Mouse (Mus musculus) embryonic facial prominence, embryonic 15.5 days (tissue): Measurements from ENCODE around the gene Gm12800. TPM values are rescaled to one million over a fixed set of nuclear protein-coding genes. Genes with fewer than 3 reads are reported as not detected.
"Not testable (repeated sequence)": the region's sequence is repeated elsewhere in the genome, so short reads cannot be mapped to it uniquely, and the experiment has no call there.

Experiments used
- ATAC-seq: fragments of 200-750 bp; cut with Nextera tagmentation; 2 replicates; pipeline ENCODE4 v1.8.0; 2017; ENCODE audit warnings: low read depth, moderate TSS enrichment; ENCODE audit not compliant: insufficient number of reproducible peaks, low FRiP score, low TSS enrichment
- H3K27ac ChIP-seq: fragments of 300-500 bp; sonication (generic); replicated peaks from 2 replicates; pipeline ENCODE4 v1.5.1; 2015; ENCODE audit warnings: mild to moderate bottlenecking, inconsistent platforms
- H3K27me3 ChIP-seq: fragments of 300-500 bp; sonication (generic); 2 replicates; pipeline ENCODE4 v1.6.1; 2015; ENCODE audit warnings: inconsistent platforms
- H3K36me3 ChIP-seq: fragments of 300-500 bp; sonication (generic); 2 replicates; pipeline ENCODE4 v1.6.1; 2015; ENCODE audit warnings: mild to moderate bottlenecking, inconsistent platforms
- H3K4me1 ChIP-seq: fragments of 300-500 bp; sonication (generic); 2 replicates; pipeline ENCODE4 v1.6.1; 2015; ENCODE audit warnings: inconsistent platforms
- H3K4me2 ChIP-seq: fragments of 300-500 bp; sonication (generic); replicated peaks from 2 replicates; pipeline ENCODE4 v1.6.1; 2015; ENCODE audit warnings: mild to moderate bottlenecking, inconsistent platforms
- H3K4me3 ChIP-seq: fragments of 300-500 bp; sonication (generic); replicated peaks from 2 replicates; pipeline ENCODE4 v1.5.1; 2015; ENCODE audit warnings: mild to moderate bottlenecking, inconsistent platforms
- H3K9ac ChIP-seq: fragments of 300-500 bp; sonication (generic); 2 replicates; pipeline ENCODE4 v1.6.1; 2015; ENCODE audit warnings: inconsistent platforms
- H3K9me3 ChIP-seq: fragments of 300-500 bp; sonication (generic); replicated peaks from 2 replicates; pipeline ENCODE4 v1.6.1; 2016; ENCODE audit warnings: inconsistent platforms
- WGBS: fragments of 180-500 bp; shearing (Covaris S2); methylation state at CpG from one replicate; pipeline ENCODE4 v1.1.7; 2015; 5-methylcytosine and 5-hydroxymethylcytosine counted together
- polyA plus RNA-seq: library from polyadenylated mRNA; unstranded; fragments of >200 nt; fragmentation: Nextera tagmentation; extraction: Ambion mirVana; gene quantifications from 2 replicates; pipeline ENCODE4 v1.2.1, GENCODE M21; 2015

The Gm12800 gene
- not detected in 2 replicates for polyA plus RNA-seq

GRCm38 (mm10) chr4:101908821-101909220 is at the start of gene Gm12800:
Gene Gm12800, plus strand, starts transcription at chr4:101909121.
- not testable (repeated sequence) for H3K4me3 ChIP-seq, H3K36me3 ChIP-seq, H3K9me3 ChIP-seq, H3K4me2 ChIP-seq, H3K9ac ChIP-seq, H3K27ac ChIP-seq, ATAC-seq, H3K4me1 ChIP-seq, H3K27me3 ChIP-seq
- 94% methylated on average over 2 of the region's 2 CpGs for WGBS

DNA sequence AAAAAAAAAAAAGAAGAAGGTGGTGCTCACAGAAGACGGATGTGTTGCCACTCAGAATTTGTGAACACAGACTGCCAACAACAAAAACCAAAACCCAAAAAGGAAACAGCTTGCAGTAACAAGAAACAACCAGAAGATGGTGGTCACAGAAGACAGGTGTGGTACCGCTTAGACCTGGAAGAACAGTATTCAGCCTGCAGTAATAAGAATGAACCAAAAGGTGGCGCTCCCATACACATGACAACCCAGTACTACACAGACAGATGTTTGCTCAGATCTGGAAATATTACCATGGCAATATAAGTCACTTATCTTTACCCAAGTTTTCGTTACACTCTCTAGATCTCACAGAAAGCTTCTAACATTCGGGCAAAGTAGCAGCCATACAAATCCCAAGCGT is 48.0 kb upstream of the Gm12800 start:
- Histone ChIP-seq H3K9ac (no peak overlapping the region), H3K4me1 (no peaks in the 10 kb centered on the region), H3K4me2 (no peak overlapping the region), H3K27me3 (no peaks in the 10 kb centered on the region), H3K9me3 (no peaks in the 10 kb centered on the region), H3K27ac (no peak overlapping the region), H3K36me3 (no peaks in the 10 kb centered on the region), H3K4me3 (no peak overlapping the region)
- no peak for ATAC-seq
- WGBS = 43% methylated on average over 6 of the region's 6 CpGs

DNA sequence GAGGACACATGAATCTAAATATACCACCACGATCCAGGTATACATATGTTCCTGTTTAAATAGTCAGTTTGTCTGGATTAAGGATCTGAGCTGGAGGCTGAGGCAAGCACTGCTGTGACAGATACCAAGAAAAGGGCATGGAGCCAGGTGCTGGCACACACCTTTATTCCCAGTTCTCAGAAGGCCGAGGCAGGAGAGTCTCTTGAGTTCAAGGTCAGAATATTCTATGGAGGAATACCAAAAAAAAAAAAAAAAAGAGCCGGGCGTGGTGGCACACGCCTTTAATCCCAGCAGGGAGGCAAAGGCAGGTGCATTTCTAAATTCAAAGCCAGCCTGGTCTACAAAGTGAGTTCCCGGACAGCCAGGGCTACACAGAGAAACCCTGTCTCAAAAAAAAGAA is 46.6 kb upstream of the Gm12800 start:
- no peak overlapping the region for H3K9ac ChIP-seq
- no peak overlapping the region for H3K4me3 ChIP-seq
- WGBS = 84% methylated on average over 6 of the region's 6 CpGs
- H3K27me3 ChIP-seq = no peaks in the 10 kb centered on the region
- no peaks in the 10 kb centered on the region for H3K9me3 ChIP-seq
- H3K4me1 ChIP-seq = no peaks in the 10 kb centered on the region
- H3K36me3 ChIP-seq = no peaks in the 10 kb centered on the region
- no peak overlapping the region for H3K4me2 ChIP-seq
- H3K27ac ChIP-seq = no peak overlapping the region
- no peak for ATAC-seq

- WGBS = 63% methylated on average over 2 of the region's 2 CpGs
- ATAC-seq, H3K4me2 ChIP-seq: not testable (repeated sequence)
Observed at GRCm38 (mm10) chr4:101872031-101872430, 36.9 kb upstream of the Gm12800 start.

GRCm38 (mm10) chr4:101875687-101876086 is 33.2 kb upstream of the Gm12800 start:
- H3K9me3 ChIP-seq, H3K9ac ChIP-seq, H3K27me3 ChIP-seq, H3K4me3 ChIP-seq, H3K27ac ChIP-seq, H3K4me2 ChIP-seq, ATAC-seq, H3K4me1 ChIP-seq, H3K36me3 ChIP-seq: not testable (repeated sequence)
- 70% methylated on average over 15 of the region's 15 CpGs for WGBS

More at GRCm38 (mm10) chr4:101872031-101872430, 36.9 kb upstream of the Gm12800 start:
- H3K9me3 ChIP-seq, H3K36me3 ChIP-seq, H3K9ac ChIP-seq, H3K4me1 ChIP-seq, H3K4me3 ChIP-seq, H3K27ac ChIP-seq, H3K27me3 ChIP-seq: not testable (repeated sequence)

DNA sequence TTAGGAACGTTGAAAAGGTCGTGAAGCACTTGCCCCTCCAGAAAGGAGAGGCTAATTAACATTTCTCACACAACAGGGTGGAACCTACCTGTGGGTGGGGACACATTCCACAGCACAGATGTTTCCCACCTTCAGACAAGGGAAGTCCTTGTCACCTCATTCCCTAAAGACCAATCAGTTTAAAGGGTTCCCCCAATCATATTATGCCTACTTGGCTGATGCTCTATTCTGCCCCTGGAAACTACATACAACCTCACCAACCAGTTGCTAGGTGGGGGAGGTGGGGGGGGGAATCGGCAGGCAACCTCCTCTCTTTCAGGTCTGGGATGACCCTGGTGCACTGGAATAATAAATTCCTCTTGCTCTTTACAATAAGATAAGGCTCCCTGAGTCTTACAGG is 25.3 kb upstream of the Gm12800 start:
- no peaks in the 10 kb centered on the region for H3K4me1 ChIP-seq
- H3K36me3 ChIP-seq = no peaks in the 10 kb centered on the region
- no peak overlapping the region for H3K27ac ChIP-seq
- no peak overlapping the region for H3K4me3 ChIP-seq
- no peak overlapping the region for H3K9ac ChIP-seq
- H3K27me3 ChIP-seq = no peaks in the 10 kb centered on the region
- no peak for ATAC-seq
- H3K9me3 ChIP-seq = no peaks in the 10 kb centered on the region
- WGBS = 29% methylated on average over 3 of the region's 3 CpGs
- H3K4me2 ChIP-seq = no peak overlapping the region

DNA sequence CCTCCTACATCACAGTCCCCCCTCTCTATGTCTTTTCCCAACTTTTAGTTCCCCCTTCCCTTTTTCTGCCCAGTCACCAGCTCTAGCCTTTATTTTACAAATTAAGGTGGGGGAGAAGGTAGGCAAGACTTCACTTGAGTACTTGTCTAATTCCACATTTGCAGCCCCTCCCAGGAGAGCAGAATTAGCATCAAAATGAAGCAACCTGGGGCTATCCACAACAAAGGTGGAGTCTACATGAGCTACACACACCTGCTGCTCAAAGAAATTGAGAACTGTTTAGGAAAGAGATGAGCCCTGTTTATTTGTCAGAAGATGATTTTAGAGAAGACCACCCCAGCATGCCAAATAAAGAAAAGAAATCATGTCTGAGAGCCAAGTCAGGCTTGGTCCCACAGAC is 19.5 kb upstream of the Gm12800 start:
- no peaks in the 10 kb centered on the region for H3K9me3 ChIP-seq
- H3K36me3 ChIP-seq = no peaks in the 10 kb centered on the region
- no peak for ATAC-seq
- no peak overlapping the region for H3K27ac ChIP-seq
- H3K4me3 ChIP-seq = no peak overlapping the region
- H3K4me2 ChIP-seq = no peak overlapping the region
- no peaks in the 10 kb centered on the region for H3K4me1 ChIP-seq
- no peaks in the 10 kb centered on the region for H3K27me3 ChIP-seq
- no peak overlapping the region for H3K9ac ChIP-seq

GRCm38 (mm10) chr4:101893656-101894420 is 15.1 kb upstream of the Gm12800 start, which contains the start of gene C130073F10Rik:
Gene C130073F10Rik, minus strand, starts transcription at chr4:101893789.
- H3K4me2 ChIP-seq = no peak within 1 kb of the TSS
- no peaks in the 10 kb centered on the region for H3K36me3 ChIP-seq
- no peaks in the 10 kb centered on the region for H3K27me3 ChIP-seq
- ATAC-seq = no peak
- 72% methylated on average over 7 of the region's 7 CpGs for WGBS
- no peak within 1 kb of the TSS for H3K27ac ChIP-seq
- H3K4me3 ChIP-seq = no peak within 1 kb of the TSS
- H3K4me1 ChIP-seq = no peaks in the 10 kb centered on the region
- no peak within 1 kb of the TSS for H3K9ac ChIP-seq
- H3K9me3 ChIP-seq = no peaks in the 10 kb centered on the region

GRCm38 (mm10) chr4:101940107-101940506 is 31.2 kb downstream of the Gm12800 start, which contains the start of gene Gm12794:
Gene Gm12794, plus strand, starts transcription at chr4:101940407.
- not testable (repeated sequence) for H3K4me3 ChIP-seq, H3K4me2 ChIP-seq, H3K9ac ChIP-seq, H3K27me3 ChIP-seq, ATAC-seq, H3K27ac ChIP-seq, H3K36me3 ChIP-seq, H3K9me3 ChIP-seq, H3K4me1 ChIP-seq
- 78% methylated on average over 2 of the region's 2 CpGs for WGBS

Other genes with a start within 250 kb of the Gm12800 start
- 12.7 and 14.2 TPM in 2 replicates for gene Lepr, start 191.7 kb upstream of the Gm12800 start, polyA plus RNA-seq
- gene B020004J07Rik, start 65.1 kb upstream of the Gm12800 start, polyA plus RNA-seq = not detected in 2 replicates
- gene C130073F10Rik, start 15.3 kb upstream of the Gm12800 start, polyA plus RNA-seq = 0.43 and 0.50 TPM in 2 replicates
- not detected in 2 replicates for gene Gm12794, start 31.3 kb downstream of the Gm12800 start, polyA plus RNA-seq
- gene Gm12790, start 71.9 kb downstream of the Gm12800 start, polyA plus RNA-seq = not detected in 2 replicates
- gene Gm12789, start 77.5 kb downstream of the Gm12800 start, polyA plus RNA-seq = not detected in 2 replicates
- gene Pde4b, start 178.4 kb downstream of the Gm12800 start, polyA plus RNA-seq = 15.5 and 17.1 TPM in 2 replicates